Mouse (Mus musculus): ENCODE data around the gene Klhl31. TPM values are rescaled to one million over a fixed set of nuclear protein-coding genes. Genes with fewer than 3 reads are reported as not detected.

Gene Klhl31
- 58.7 and 65.1 TPM in 2 replicates for polyA plus RNA-seq (2014; fragmentation: Nextera tagmentation; extraction: Ambion mirVana)

- peak within 1 kb of the TSS; percentile 74 for H3K9ac ChIP-seq (ENCODE audit: low read length)
- H3K4me1 ChIP-seq (ENCODE audit: control insufficient read depth in 2 of 2, insufficient read depth in 2 of 2, low read length in 2 of 2): peaks cover 4 to 12% of the 10 kb centered on the region in 2 experiments; a peak in 3 of 4 replicates
- H3K9me3 ChIP-seq (ENCODE audit: control insufficient read depth, low read length): no peaks in the 10 kb centered on the region
- WGBS: 5% methylated on average over 10 of the region's 10 CpGs
- H3K27me3 ChIP-seq (ENCODE audit: control insufficient read depth, insufficient read depth, low read length): no peaks in the 10 kb centered on the region
- peak within 1 kb of the TSS; percentile 43 to 86 for H3K4me3 ChIP-seq (ENCODE audit: control insufficient read depth in 1 of 2, insufficient read depth in 1 of 2, low read depth in 1 of 2, low read length in 2 of 2)
- H3K27ac ChIP-seq (replicated peaks in 1 of 2; ENCODE audit: control insufficient read depth in 1 of 2, insufficient read depth in 1 of 2, low read depth in 2 of 2, low read length in 2 of 2): peak within 1 kb of the TSS; percentile 96 to 100
- ATAC-seq (ENCODE audit: insufficient number of reproducible peaks, insufficient read depth, low FRiP score, low read depth): peak; percentile 78
- H3K4me2 ChIP-seq (ENCODE audit: low read length): peak within 1 kb of the TSS; percentile 74
- H3K36me3 ChIP-seq (ENCODE audit: control insufficient read depth, insufficient read depth, low read length): peaks cover 11% of the 10 kb centered on the region
Measured at GRCm38 (mm10) chr9:77636450-77636951, at the start of gene Klhl31. Gene Klhl31 (plus strand): TSS chr9:77636500.

- ATAC-seq (ENCODE audit: insufficient number of reproducible peaks, insufficient read depth, low FRiP score, low read depth): no peak
- Histone ChIP-seq H3K27ac (replicated peaks in 1 of 2; ENCODE audit: control insufficient read depth in 1 of 2, insufficient read depth in 1 of 2, low read depth in 2 of 2, low read length in 2 of 2) (no peak overlapping the region), H3K9me3 (ENCODE audit: control insufficient read depth, low read length) (no peaks in the 10 kb centered on the region), H3K4me1 (ENCODE audit: control insufficient read depth in 2 of 2, insufficient read depth in 2 of 2, low read length in 2 of 2) (0 out of 4 replicates have a peak, but pooled peaks cover 0 to 3% of the 10 kb centered on the region in 2 experiments), H3K4me3 (ENCODE audit: control insufficient read depth in 1 of 2, insufficient read depth in 1 of 2, low read depth in 1 of 2, low read length in 2 of 2) (no peak overlapping the region), H3K27me3 (ENCODE audit: control insufficient read depth, insufficient read depth, low read length) (no peaks in the 10 kb centered on the region), H3K36me3 (ENCODE audit: control insufficient read depth, insufficient read depth, low read length) (no peaks in the 10 kb centered on the region), H3K9ac (ENCODE audit: low read length) (no peak overlapping the region), H3K4me2 (ENCODE audit: low read length) (no peak overlapping the region)
- WGBS: 63% methylated on average over 6 of the region's 6 CpGs
Measured at GRCm38 (mm10) chr9:77586806-77587591, 49.3 kb upstream of the Klhl31 start.

DNA sequence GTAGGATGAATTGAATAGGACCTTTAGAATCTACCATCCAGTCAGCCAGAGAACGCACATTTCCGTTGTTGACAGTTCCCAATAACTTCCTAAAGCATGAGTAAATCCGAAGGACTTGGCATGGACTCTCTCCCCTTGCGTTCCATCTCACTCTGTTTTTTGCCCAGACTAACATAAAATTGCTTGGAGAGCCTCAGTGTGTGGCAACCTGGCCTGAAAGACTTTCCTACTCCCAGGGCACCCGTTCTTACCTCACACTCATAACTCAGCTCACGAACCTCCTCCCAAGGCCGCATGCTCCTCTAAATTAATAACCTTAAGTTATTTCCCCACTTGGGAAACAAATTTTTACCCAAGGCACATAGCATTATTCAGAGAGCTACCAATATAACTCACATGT, 48.7 kb upstream of the Klhl31 start:
- Histone ChIP-seq H3K4me3 (ENCODE audit: control insufficient read depth in 1 of 2, insufficient read depth in 1 of 2, low read depth in 1 of 2, low read length in 2 of 2) (no peak overlapping the region), H3K4me1 (ENCODE audit: control insufficient read depth in 2 of 2, insufficient read depth in 2 of 2, low read length in 2 of 2) (0 out of 4 replicates have a peak, but pooled peaks cover 0 to 3% of the 10 kb centered on the region in 2 experiments), H3K9ac (ENCODE audit: low read length) (no peak overlapping the region), H3K36me3 (ENCODE audit: control insufficient read depth, insufficient read depth, low read length) (no peaks in the 10 kb centered on the region), H3K9me3 (ENCODE audit: control insufficient read depth, low read length) (no peaks in the 10 kb centered on the region), H3K27ac (replicated peaks in 1 of 2; ENCODE audit: control insufficient read depth in 1 of 2, insufficient read depth in 1 of 2, low read depth in 2 of 2, low read length in 2 of 2) (no peak overlapping the region), H3K27me3 (ENCODE audit: control insufficient read depth, insufficient read depth, low read length) (no peaks in the 10 kb centered on the region), H3K4me2 (ENCODE audit: low read length) (no peak overlapping the region)
- WGBS: 84% methylated on average over 7 of the region's 7 CpGs
- ATAC-seq (ENCODE audit: insufficient number of reproducible peaks, insufficient read depth, low FRiP score, low read depth): no peak

GRCm38 (mm10) chr9:77589496-77589895, 46.8 kb upstream of the Klhl31 start:
- H3K36me3 ChIP-seq (ENCODE audit: control insufficient read depth, insufficient read depth, low read length): no peaks in the 10 kb centered on the region
- H3K4me2 ChIP-seq (ENCODE audit: low read length): no peak overlapping the region
- H3K9ac ChIP-seq (ENCODE audit: low read length): no peak overlapping the region
- no peaks in the 10 kb centered on the region for H3K9me3 ChIP-seq (ENCODE audit: control insufficient read depth, low read length)
- ATAC-seq (ENCODE audit: insufficient number of reproducible peaks, insufficient read depth, low FRiP score, low read depth): no peak
- no peaks in the 10 kb centered on the region for H3K27me3 ChIP-seq (ENCODE audit: control insufficient read depth, insufficient read depth, low read length)
- H3K27ac ChIP-seq (replicated peaks in 1 of 2; ENCODE audit: control insufficient read depth in 1 of 2, insufficient read depth in 1 of 2, low read depth in 2 of 2, low read length in 2 of 2): no peak overlapping the region
- H3K4me1 ChIP-seq (ENCODE audit: control insufficient read depth in 2 of 2, insufficient read depth in 2 of 2, low read length in 2 of 2): 0 out of 4 replicates have a peak, but pooled peaks cover 0 to 3% of the 10 kb centered on the region in 2 experiments
- H3K4me3 ChIP-seq (ENCODE audit: control insufficient read depth in 1 of 2, insufficient read depth in 1 of 2, low read depth in 1 of 2, low read length in 2 of 2): no peak overlapping the region
- WGBS: 66% methylated on average over 2 of the region's 2 CpGs

DNA sequence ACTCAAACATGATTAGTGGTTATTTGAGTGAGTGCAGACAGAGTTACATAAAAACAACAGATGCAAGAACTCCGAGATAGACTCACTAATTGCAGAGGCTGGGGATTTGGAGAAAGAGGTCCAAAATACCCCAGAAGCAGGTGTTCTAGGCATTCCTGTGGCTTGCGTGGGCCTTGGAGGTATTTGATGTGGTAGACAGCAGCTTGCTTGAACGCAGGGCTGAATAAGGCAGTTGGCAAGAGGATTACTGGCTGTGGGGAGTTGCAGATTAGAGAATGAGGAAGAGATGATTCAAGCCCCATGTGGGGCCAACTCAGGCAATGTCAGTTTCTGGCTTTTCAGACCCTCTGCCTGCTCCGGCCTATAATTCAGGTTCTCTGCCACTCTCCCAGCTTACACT, 43.9 kb upstream of the Klhl31 start:
- WGBS: 68% methylated on average over 4 of the region's 4 CpGs

DNA sequence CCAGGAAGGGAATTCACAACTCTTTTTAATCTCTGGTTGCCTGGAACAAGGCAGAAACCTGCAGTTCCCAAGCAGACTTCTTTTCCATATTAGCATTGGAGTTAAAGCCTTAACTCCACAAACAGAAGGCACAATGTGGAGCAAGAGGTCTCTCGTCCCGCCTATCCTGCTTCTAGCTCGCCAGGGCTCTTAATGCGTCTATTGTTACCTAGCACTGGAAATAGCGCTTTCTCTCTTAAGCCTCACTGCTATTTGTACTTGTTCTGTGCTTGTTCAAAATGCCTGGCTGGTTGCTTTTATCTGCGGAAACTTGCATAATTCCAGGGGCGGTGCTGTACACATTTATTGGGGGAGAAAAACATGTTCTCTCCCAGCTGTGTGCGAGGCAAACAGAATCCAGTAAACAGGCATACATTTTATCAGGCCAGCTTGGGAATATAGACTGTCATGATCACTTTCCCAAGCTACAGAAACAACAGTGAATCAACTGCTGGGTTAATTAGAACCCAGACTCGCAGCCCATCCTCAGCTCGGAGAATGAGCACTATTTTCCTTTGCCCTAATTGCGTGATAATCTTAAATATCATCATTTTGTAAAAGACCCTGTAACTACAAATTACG, 41.2 kb upstream of the Klhl31 start:
- no peaks in the 10 kb centered on the region for H3K9me3 ChIP-seq (ENCODE audit: control insufficient read depth, low read length)
- H3K9ac ChIP-seq (ENCODE audit: low read length): peak overlapping the region; percentile 41; the same call in 1 of the 2 replicates
- 0 out of 2 replicates have a peak overlapping the region, but pooled peaks have one; percentile 13 for H3K4me2 ChIP-seq (ENCODE audit: low read length)
- no peaks in the 10 kb centered on the region for H3K36me3 ChIP-seq (ENCODE audit: control insufficient read depth, insufficient read depth, low read length)
- H3K4me1 ChIP-seq (ENCODE audit: control insufficient read depth in 2 of 2, insufficient read depth in 2 of 2, low read length in 2 of 2): peaks cover 0 to 10% of the 10 kb centered on the region in 2 experiments; a peak in 3 of 4 replicates
- 45% methylated on average over 12 of the region's 12 CpGs for WGBS
- no peak overlapping the region for H3K4me3 ChIP-seq (ENCODE audit: control insufficient read depth in 1 of 2, insufficient read depth in 1 of 2, low read depth in 1 of 2, low read length in 2 of 2)
- no peak for ATAC-seq (ENCODE audit: insufficient number of reproducible peaks, insufficient read depth, low FRiP score, low read depth)
- H3K27ac ChIP-seq (replicated peaks in 1 of 2; ENCODE audit: control insufficient read depth in 1 of 2, insufficient read depth in 1 of 2, low read depth in 2 of 2, low read length in 2 of 2): no peak overlapping the region
- no peaks in the 10 kb centered on the region for H3K27me3 ChIP-seq (ENCODE audit: control insufficient read depth, insufficient read depth, low read length)

More for the DNA sequence above, 43.9 kb upstream of the Klhl31 start:
- H3K9me3 ChIP-seq (ENCODE audit: control insufficient read depth, low read length): no peaks in the 10 kb centered on the region
- no peak overlapping the region for H3K27ac ChIP-seq (replicated peaks in 1 of 2; ENCODE audit: control insufficient read depth in 1 of 2, insufficient read depth in 1 of 2, low read depth in 2 of 2, low read length in 2 of 2)
- no peak overlapping the region for H3K4me2 ChIP-seq (ENCODE audit: low read length)
- no peak for ATAC-seq (ENCODE audit: insufficient number of reproducible peaks, insufficient read depth, low FRiP score, low read depth)
- no peaks in the 10 kb centered on the region for H3K36me3 ChIP-seq (ENCODE audit: control insufficient read depth, insufficient read depth, low read length)
- no peak overlapping the region for H3K9ac ChIP-seq (ENCODE audit: low read length)
- no peak overlapping the region for H3K4me3 ChIP-seq (ENCODE audit: control insufficient read depth in 1 of 2, insufficient read depth in 1 of 2, low read depth in 1 of 2, low read length in 2 of 2)
- H3K4me1 ChIP-seq (ENCODE audit: control insufficient read depth in 2 of 2, insufficient read depth in 2 of 2, low read length in 2 of 2): peaks cover 0 to 10% of the 10 kb centered on the region in 2 experiments; a peak in 3 of 4 replicates
- no peaks in the 10 kb centered on the region for H3K27me3 ChIP-seq (ENCODE audit: control insufficient read depth, insufficient read depth, low read length)

DNA sequence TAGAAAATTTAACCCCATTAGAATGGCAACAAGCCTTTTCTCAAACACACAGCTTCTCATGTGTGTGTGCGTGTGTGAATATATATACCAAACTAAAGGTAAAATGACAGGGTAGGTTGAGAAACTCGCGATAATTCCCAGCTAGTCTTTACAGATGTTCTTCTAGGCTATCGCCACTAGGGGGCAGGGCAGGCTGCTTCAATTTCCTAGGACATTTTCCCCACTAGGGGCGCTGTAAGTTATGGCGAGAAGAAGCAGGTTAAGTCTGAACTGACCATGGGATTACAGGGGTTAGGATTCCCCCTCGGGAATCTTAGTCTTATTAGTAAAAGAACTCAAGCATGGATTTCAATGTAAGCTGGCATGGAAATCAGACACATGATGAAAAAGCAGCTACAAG, 39.9 kb upstream of the Klhl31 start:
- WGBS: 22% methylated on average over 7 of the region's 7 CpGs
- no peak overlapping the region for H3K4me3 ChIP-seq (ENCODE audit: control insufficient read depth in 1 of 2, insufficient read depth in 1 of 2, low read depth in 1 of 2, low read length in 2 of 2)
- H3K4me2 ChIP-seq (ENCODE audit: low read length): no peak overlapping the region
- no peak for ATAC-seq (ENCODE audit: insufficient number of reproducible peaks, insufficient read depth, low FRiP score, low read depth)
- no peak overlapping the region for H3K27ac ChIP-seq (replicated peaks in 1 of 2; ENCODE audit: control insufficient read depth in 1 of 2, insufficient read depth in 1 of 2, low read depth in 2 of 2, low read length in 2 of 2)
- H3K9ac ChIP-seq (ENCODE audit: low read length): no peak overlapping the region
- peaks cover 0 to 7% of the 10 kb centered on the region in 2 experiments; a peak in 3 of 4 replicates for H3K4me1 ChIP-seq (ENCODE audit: control insufficient read depth in 2 of 2, insufficient read depth in 2 of 2, low read length in 2 of 2)
- H3K27me3 ChIP-seq (ENCODE audit: control insufficient read depth, insufficient read depth, low read length): no peaks in the 10 kb centered on the region
- no peaks in the 10 kb centered on the region for H3K36me3 ChIP-seq (ENCODE audit: control insufficient read depth, insufficient read depth, low read length)
- H3K9me3 ChIP-seq (ENCODE audit: control insufficient read depth, low read length): no peaks in the 10 kb centered on the region
